12 mouse cellular contexts compared by ENCODE assay signal in the genomic region with DNA sequence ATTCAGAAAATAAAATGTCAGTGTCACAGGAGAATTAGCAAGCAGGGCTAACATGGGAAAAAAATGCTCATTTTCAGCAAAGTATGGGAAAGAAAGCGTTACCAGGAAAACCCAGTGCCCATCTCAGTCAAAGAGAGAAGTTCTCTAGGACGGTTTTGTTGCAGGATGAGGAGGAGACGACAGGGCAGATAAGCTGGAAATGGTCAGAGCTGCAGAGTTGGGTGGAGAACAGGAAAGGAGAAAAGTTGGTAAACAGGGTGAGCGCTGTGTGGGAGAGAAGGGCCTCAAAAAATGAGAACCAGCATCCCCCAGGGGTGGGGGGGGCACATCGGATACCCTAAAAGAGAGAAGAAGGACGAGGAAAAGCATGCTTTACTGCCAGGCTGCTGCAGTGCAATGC.
"Had no signal": no experiment of that assay in that cellular context is flagged by ENCODE, and none has a peak within 500 bp of the region (broad histone marks: within the 10 kb centered on the region; RNA-seq: fewer than 3 reads in every experiment).

No protein-coding gene starts in this region.

- H3K4me2 ChIP-seq: midbrain, embryonic 11.5 days; midbrain, embryonic 15.5 days; neural tube, embryonic 12.5 days had no signal

- H3K36me3 ChIP-seq: midbrain, embryonic 15.5 days had no signal

- DNase-seq: kidney, postnatal 10 days; kidney, postnatal 4 days; lung, adult 2 months; lung, postnatal 36 days; thymus, postnatal 4 days had no signal

- H3K27me3 ChIP-seq: midbrain, embryonic 15.5 days; neural tube, embryonic 12.5 days had no signal

- H3K9ac ChIP-seq: midbrain, embryonic 15.5 days; neural tube, embryonic 12.5 days had no signal

- H3K27ac ChIP-seq: left cerebral cortex, adult 2 months; limb, embryonic 10.5 days; midbrain, embryonic 15.5 days; neural tube, embryonic 12.5 days; stomach, postnatal 0 days had no signal

- H3K4me1 ChIP-seq: limb, embryonic 10.5 days; midbrain, embryonic 15.5 days; neural tube, embryonic 12.5 days had no signal

- ATAC-seq: lung, postnatal 0 days; midbrain, embryonic 15.5 days had no signal

- H3K4me3 ChIP-seq: left cerebral cortex, adult 2 months; limb, embryonic 10.5 days; midbrain, embryonic 15.5 days; neural tube, embryonic 12.5 days had no signal

- H3K9me3 ChIP-seq: limb, embryonic 10.5 days; midbrain, embryonic 15.5 days; neural tube, embryonic 12.5 days had no signal
